Mouse (Mus musculus): Measurements from ENCODE around the gene Prelid1. TPM values are rescaled to one million over a fixed set of nuclear protein-coding genes. Genes with fewer than 3 reads are reported as not detected.

Gene Prelid1
- polyA plus RNA-seq, 1 experiment from 2014 or later, result 489 TPM

DNA sequence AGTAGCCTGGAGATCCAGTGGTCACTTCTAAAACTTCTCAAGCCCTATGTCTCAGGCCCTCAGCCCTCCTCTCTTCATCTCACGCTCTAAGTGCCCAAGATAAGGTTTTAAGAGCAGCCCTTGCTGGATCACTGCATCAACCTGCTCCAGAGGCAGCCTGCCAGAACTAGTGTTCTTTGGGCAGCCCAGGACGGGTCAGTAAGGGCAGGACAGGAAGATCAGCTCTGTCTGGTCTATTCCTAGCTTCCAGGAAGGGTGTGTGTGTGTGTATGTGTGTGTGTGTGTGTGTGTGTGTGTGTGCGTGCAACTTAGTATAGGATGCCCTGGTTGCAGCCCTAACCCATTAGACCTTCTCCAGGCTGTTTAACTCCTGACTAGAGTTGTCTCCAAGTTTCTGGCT, 49.9 kb downstream of the Prelid1 start:
- H3K4me2 ChIP-seq, result peak overlapping the region; percentile 34
- H3K4me1 ChIP-seq, result peaks cover 9% of the 10 kb centered on the region; the same call in 1 of the 2 replicates
- ATAC-seq (ENCODE audit: borderline replicate concordance, extremely low read depth, low FRiP score, low TSS enrichment), result no peak
- H3K4me3 ChIP-seq, result 0 out of 2 replicates have a peak overlapping the region, but pooled peaks have one; percentile 14
- H3K27me3 ChIP-seq, result 0 out of 2 replicates have a peak, but pooled peaks cover 2% of the 10 kb centered on the region
- H3K36me3 ChIP-seq, result no peaks in the 10 kb centered on the region
- H3K9ac ChIP-seq, result no peak overlapping the region
- no peaks in the 10 kb centered on the region for H3K9me3 ChIP-seq
- 49% methylated on average over 3 of the region's 3 CpGs for WGBS
- H3K27ac ChIP-seq, result no peak overlapping the region

DNA sequence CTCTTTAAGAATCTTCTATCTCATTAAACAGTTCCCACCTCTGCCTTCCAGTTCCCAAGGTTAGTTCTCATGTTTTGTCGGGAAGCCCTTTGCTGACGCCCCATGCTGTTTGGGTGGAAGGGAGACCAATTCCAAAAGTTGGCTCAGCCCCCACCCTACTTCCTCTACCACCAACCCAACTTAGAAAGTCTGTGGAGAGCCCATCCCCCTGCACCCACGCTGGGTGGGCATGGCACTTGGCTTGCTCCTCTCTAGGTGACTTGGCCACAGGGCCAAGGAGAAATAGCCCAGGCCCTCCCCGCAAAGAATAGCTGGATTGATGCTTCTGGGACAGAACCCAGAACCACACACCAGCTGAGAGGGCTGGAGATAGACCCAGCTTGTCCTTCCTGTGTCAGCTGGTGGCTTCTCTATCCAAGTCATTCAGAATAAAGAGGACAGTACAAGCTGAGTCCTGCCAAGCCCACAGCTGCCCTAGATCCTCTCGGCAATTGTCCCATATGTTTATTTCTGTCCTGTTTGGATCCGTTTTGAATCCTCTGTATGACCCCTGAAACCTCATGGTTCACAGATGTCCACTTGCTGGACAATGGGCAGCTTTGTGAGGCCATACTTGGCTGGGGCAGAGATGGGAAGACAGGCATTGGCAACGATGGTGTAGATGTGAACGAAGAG, 50.8 kb downstream of the Prelid1 start:
- Histone ChIP-seq H3K9ac (no peak overlapping the region), H3K4me3 (no peak overlapping the region), H3K9me3 (no peaks in the 10 kb centered on the region), H3K4me1 (peaks cover 9% of the 10 kb centered on the region; the same call in 1 of the 2 replicates), H3K27ac (no peak overlapping the region), H3K27me3 (0 out of 2 replicates have a peak, but pooled peaks cover 2% of the 10 kb centered on the region), H3K36me3 (no peaks in the 10 kb centered on the region), H3K4me2 (no peak overlapping the region)
- ATAC-seq (ENCODE audit: borderline replicate concordance, extremely low read depth, low FRiP score, low TSS enrichment), result no peak
- WGBS, result 60% methylated on average over 8 of the region's 8 CpGs

DNA sequence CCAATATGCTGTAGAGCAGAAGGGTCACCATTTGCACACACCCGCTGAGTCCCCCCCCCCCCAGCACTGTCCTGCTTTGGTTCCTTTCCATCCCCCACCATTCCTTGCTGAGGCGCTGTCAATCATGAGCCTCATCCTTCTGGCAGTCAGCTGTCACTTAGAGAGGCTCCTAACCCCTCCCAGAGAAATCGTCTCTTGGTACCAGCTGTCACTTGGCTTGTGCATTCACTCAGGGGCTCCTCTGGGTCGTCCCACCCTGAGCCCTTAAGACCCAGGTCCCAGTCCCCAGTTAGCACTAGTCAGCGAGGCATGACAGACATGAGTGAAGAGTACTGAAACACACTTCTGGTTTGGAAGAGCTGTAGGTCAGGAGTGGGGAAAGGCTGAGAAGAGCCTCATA, 51.4 kb downstream of the Prelid1 start:
- Histone ChIP-seq H3K4me3 (no peak overlapping the region), H3K27me3 (0 out of 2 replicates have a peak, but pooled peaks cover 2% of the 10 kb centered on the region), H3K9ac (no peak overlapping the region), H3K4me2 (no peak overlapping the region), H3K9me3 (no peaks in the 10 kb centered on the region), H3K27ac (no peak overlapping the region), H3K36me3 (no peaks in the 10 kb centered on the region), H3K4me1 (peaks cover 9% of the 10 kb centered on the region; the same call in 1 of the 2 replicates)
- 42% methylated on average over 5 of the region's 5 CpGs for WGBS
- ATAC-seq (ENCODE audit: borderline replicate concordance, extremely low read depth, low FRiP score, low TSS enrichment), result no peak

DNA sequence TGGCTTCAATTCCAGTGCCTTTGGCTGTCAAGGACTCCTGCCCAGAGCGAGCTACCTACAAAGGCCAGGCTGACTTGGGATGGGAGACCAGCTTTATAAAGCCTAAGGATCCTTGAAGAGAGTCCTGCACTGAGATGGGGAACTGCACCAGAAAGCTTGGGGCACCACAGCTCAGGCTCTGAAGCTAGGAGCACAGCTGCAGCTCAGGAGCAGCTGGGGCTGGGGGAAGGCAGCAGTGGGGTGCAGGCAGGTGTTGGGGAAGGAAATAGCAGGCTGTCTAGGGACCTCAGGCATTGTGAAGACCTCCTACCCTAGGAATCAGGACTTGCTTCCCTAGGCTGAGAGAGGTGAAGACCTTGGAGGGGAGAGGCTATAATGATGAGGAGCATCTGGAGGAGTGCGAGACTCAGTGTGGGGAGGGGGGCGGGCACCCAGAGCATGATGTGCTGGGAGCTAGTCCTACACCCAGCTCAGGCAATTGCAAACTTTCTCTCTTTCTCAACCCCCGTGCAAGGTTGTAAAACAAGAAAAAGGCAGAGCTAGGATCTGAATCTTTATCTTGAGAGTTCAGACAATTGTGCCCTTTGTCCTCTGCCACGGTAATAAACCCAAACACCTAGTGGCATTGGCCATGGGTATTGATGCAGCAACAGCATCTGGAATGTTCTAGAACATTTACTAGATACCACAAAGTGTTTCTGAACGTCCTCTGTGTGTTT, 54.1 kb downstream of the Prelid1 start:
- Histone ChIP-seq H3K9ac (no peak overlapping the region), H3K27me3 (peaks cover 23% of the 10 kb centered on the region), H3K9me3 (no peaks in the 10 kb centered on the region), H3K27ac (no peak overlapping the region), H3K36me3 (no peaks in the 10 kb centered on the region), H3K4me1 (peaks cover 13% of the 10 kb centered on the region; the same call in 1 of the 2 replicates), H3K4me3 (no peak overlapping the region), H3K4me2 (no peak overlapping the region)
- no peak for ATAC-seq (ENCODE audit: borderline replicate concordance, extremely low read depth, low FRiP score, low TSS enrichment)
- WGBS, result 56% methylated on average over 6 of the region's 6 CpGs

Other genes starting within 250 kb of the Prelid1 start
- gene Uimc1, start 220.2 kb upstream of the Prelid1 start, polyA plus RNA-seq (2015; fragmentation: Nextera tagmentation; extraction: Ambion mirVana), result 23.2 and 26.3 TPM in 2 replicates
- gene Zfp346, start 215.2 kb upstream of the Prelid1 start, polyA plus RNA-seq (2015; fragmentation: Nextera tagmentation; extraction: Ambion mirVana), result 19.5 and 20.1 TPM in 2 replicates
- gene Gm17617, start 187.0 kb upstream of the Prelid1 start, polyA plus RNA-seq (2015; fragmentation: Nextera tagmentation; extraction: Ambion mirVana), result not detected in 2 replicates
- gene Fgfr4, start 167.9 kb upstream of the Prelid1 start, polyA plus RNA-seq (2015; fragmentation: Nextera tagmentation; extraction: Ambion mirVana), result 19.9 and 20.2 TPM in 2 replicates
- 61.0 and 61.7 TPM in 2 replicates for gene Nsd1, start 110.7 kb upstream of the Prelid1 start, polyA plus RNA-seq (2015; fragmentation: Nextera tagmentation; extraction: Ambion mirVana)
- gene Rab24, start 1.4 kb downstream of the Prelid1 start, polyA plus RNA-seq (2015; fragmentation: Nextera tagmentation; extraction: Ambion mirVana), result 83.7 and 87.6 TPM in 2 replicates
- 47.2 and 47.5 TPM in 2 replicates for gene Mxd3, start 9.3 kb downstream of the Prelid1 start, polyA plus RNA-seq (2015; fragmentation: Nextera tagmentation; extraction: Ambion mirVana)
- gene Lman2, start 42.3 kb downstream of the Prelid1 start, polyA plus RNA-seq (2015; fragmentation: Nextera tagmentation; extraction: Ambion mirVana), result 111 and 112 TPM in 2 replicates
- 1.2 and 1.3 TPM in 2 replicates for gene Rgs14, start 49.2 kb downstream of the Prelid1 start, polyA plus RNA-seq (2015; fragmentation: Nextera tagmentation; extraction: Ambion mirVana)
- 0.17 TPM in 1 of 2 replicates, not detected in the other for gene Slc34a1, start 77.7 kb downstream of the Prelid1 start, polyA plus RNA-seq (2015; fragmentation: Nextera tagmentation; extraction: Ambion mirVana)
- gene Pfn3, start 94.7 kb downstream of the Prelid1 start, polyA plus RNA-seq (2015; fragmentation: Nextera tagmentation; extraction: Ambion mirVana), result not detected in 2 replicates
- gene F12, start 106.3 kb downstream of the Prelid1 start, polyA plus RNA-seq (2015; fragmentation: Nextera tagmentation; extraction: Ambion mirVana), result 0.10 and 0.65 TPM in 2 replicates
- gene Grk6, start 124.6 kb downstream of the Prelid1 start, polyA plus RNA-seq (2015; fragmentation: Nextera tagmentation; extraction: Ambion mirVana), result 45.1 and 45.7 TPM in 2 replicates
- gene Prr7, start 143.8 kb downstream of the Prelid1 start, polyA plus RNA-seq (2015; fragmentation: Nextera tagmentation; extraction: Ambion mirVana), result 0.29 and 0.39 TPM in 2 replicates
- gene Dbn1, start 167.6 kb downstream of the Prelid1 start, polyA plus RNA-seq (2015; fragmentation: Nextera tagmentation; extraction: Ambion mirVana), result 124 and 132 TPM in 2 replicates
- gene Pdlim7, start 193.2 kb downstream of the Prelid1 start, polyA plus RNA-seq (2015; fragmentation: Nextera tagmentation; extraction: Ambion mirVana), result 169 and 176 TPM in 2 replicates
- gene Dok3, start 208.8 kb downstream of the Prelid1 start, polyA plus RNA-seq (2015; fragmentation: Nextera tagmentation; extraction: Ambion mirVana), result 2.7 and 3.1 TPM in 2 replicates
- gene Ddx41, start 216.2 kb downstream of the Prelid1 start, polyA plus RNA-seq (2015; fragmentation: Nextera tagmentation; extraction: Ambion mirVana), result 65.7 and 67.2 TPM in 2 replicates

Measured in lung, embryonic 15.5 days (tissue).